Mouse (Mus musculus): ENCODE results near the gene Gm10428.

DNA sequence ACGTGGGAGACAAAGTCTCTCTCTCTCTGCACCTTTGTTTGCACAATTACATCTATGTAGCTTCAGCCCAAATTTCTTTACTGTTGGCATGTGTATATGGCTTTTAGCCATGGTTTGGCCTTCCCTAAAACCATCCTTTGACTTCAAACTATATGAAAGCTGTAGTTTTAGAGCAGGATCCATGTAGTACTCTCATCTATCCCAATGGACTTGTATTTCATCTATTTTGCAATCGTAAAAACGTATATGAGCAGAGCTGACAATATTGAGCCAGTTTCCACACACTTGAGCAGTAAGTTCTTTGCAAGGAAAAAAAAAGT lies 36.7 kb downstream of the Gm10428 start:
- TF ChIP-seq CTCF (IDR thresholded peaks at IDR 0.05; ENCODE audit: insufficient read depth, low read length), result no peak
- TF ChIP-seq POLR2A (IDR thresholded peaks at IDR 0.05; ENCODE audit: borderline replicate concordance, extremely low read depth, low read depth, low read length), result no peak
